Mouse (Mus musculus): ENCODE data around the gene Trak1. TPM values are rescaled to one million over a fixed set of nuclear protein-coding genes. Genes with fewer than 3 reads are reported as not detected.

Gene Trak1
- polyA plus RNA-seq, 1 experiment from 2014 or later = 26.4 TPM

GRCm38 (mm10) chr9:121383180-121383586 is 85.9 kb downstream of the Trak1 start:
- WGBS = 90% methylated on average over 9 of the region's 9 CpGs
- no peaks in the 10 kb centered on the region for H3K27me3 ChIP-seq (ENCODE audit: control insufficient read depth, insufficient read depth, low read length)
- ATAC-seq (ENCODE audit: insufficient read depth, low FRiP score, low TSS enrichment) = no peak
- no peaks in the 10 kb centered on the region; the same call in 1 of the 2 replicates for H3K4me1 ChIP-seq (ENCODE audit: control insufficient read depth, insufficient read depth, low read length)
- H3K27ac ChIP-seq (ENCODE audit: low read depth, low read length) = no peak overlapping the region
- H3K9ac ChIP-seq (ENCODE audit: low read length) = no peak overlapping the region
- H3K36me3 ChIP-seq (ENCODE audit: control insufficient read depth, insufficient read depth, low read length) = no peaks in the 10 kb centered on the region
- H3K4me2 ChIP-seq (ENCODE audit: low read depth) = no peak overlapping the region
- no peak for DNase-seq (ENCODE audit: low spot score)
- H3K4me3 ChIP-seq (ENCODE audit: low read depth, low read length) = no peak overlapping the region
- no peaks in the 10 kb centered on the region for H3K9me3 ChIP-seq (ENCODE audit: control insufficient read depth, low read length)

- H3K9me3 ChIP-seq (ENCODE audit: control insufficient read depth, low read length) = no peaks in the 10 kb centered on the region
- no peaks in the 10 kb centered on the region; the same call in 1 of the 2 replicates for H3K4me1 ChIP-seq (ENCODE audit: control insufficient read depth, insufficient read depth, low read length)
- 74% methylated on average over 7 of the region's 7 CpGs for WGBS
- no peak overlapping the region for H3K4me2 ChIP-seq (ENCODE audit: low read depth)
- no peaks in the 10 kb centered on the region for H3K36me3 ChIP-seq (ENCODE audit: control insufficient read depth, insufficient read depth, low read length)
- H3K9ac ChIP-seq (ENCODE audit: low read length) = no peak overlapping the region
- no peak overlapping the region for H3K4me3 ChIP-seq (ENCODE audit: low read depth, low read length)
- no peak overlapping the region for H3K27ac ChIP-seq (ENCODE audit: low read depth, low read length)
- no peak for DNase-seq (ENCODE audit: low spot score)
- no peaks in the 10 kb centered on the region for H3K27me3 ChIP-seq (ENCODE audit: control insufficient read depth, insufficient read depth, low read length)
- ATAC-seq (ENCODE audit: insufficient read depth, low FRiP score, low TSS enrichment) = no peak
Observed at GRCm38 (mm10) chr9:121384620-121385019, 87.3 kb downstream of the Trak1 start.

GRCm38 (mm10) chr9:121385091-121385748 is 87.9 kb downstream of the Trak1 start:
- H3K9me3 ChIP-seq (ENCODE audit: control insufficient read depth, low read length) = no peaks in the 10 kb centered on the region
- no peak for ATAC-seq (ENCODE audit: insufficient read depth, low FRiP score, low TSS enrichment)
- 39% methylated on average over 16 of the region's 16 CpGs for WGBS

GRCm38 (mm10) chr9:121385749-121386350 is 88.5 kb downstream of the Trak1 start:
- WGBS = 89% methylated on average over 12 of the region's 12 CpGs
- H3K27ac ChIP-seq (ENCODE audit: low read depth, low read length) = no peak overlapping the region
- H3K9me3 ChIP-seq (ENCODE audit: control insufficient read depth, low read length) = no peaks in the 10 kb centered on the region
- no peak for ATAC-seq (ENCODE audit: insufficient read depth, low FRiP score, low TSS enrichment)
- H3K36me3 ChIP-seq (ENCODE audit: control insufficient read depth, insufficient read depth, low read length) = no peaks in the 10 kb centered on the region
- DNase-seq (ENCODE audit: low spot score) = no peak
- H3K27me3 ChIP-seq (ENCODE audit: control insufficient read depth, insufficient read depth, low read length) = no peaks in the 10 kb centered on the region
- no peak overlapping the region for H3K9ac ChIP-seq (ENCODE audit: low read length)
- no peaks in the 10 kb centered on the region; the same call in 1 of the 2 replicates for H3K4me1 ChIP-seq (ENCODE audit: control insufficient read depth, insufficient read depth, low read length)
- no peak overlapping the region for H3K4me2 ChIP-seq (ENCODE audit: low read depth)
- no peak overlapping the region for H3K4me3 ChIP-seq (ENCODE audit: low read depth, low read length)

More at GRCm38 (mm10) chr9:121385091-121385748, 87.9 kb downstream of the Trak1 start:
- peak; percentile 80 for DNase-seq (ENCODE audit: low spot score)
- H3K4me2 ChIP-seq (ENCODE audit: low read depth) = no peak overlapping the region
- no peaks in the 10 kb centered on the region for H3K36me3 ChIP-seq (ENCODE audit: control insufficient read depth, insufficient read depth, low read length)
- H3K9ac ChIP-seq (ENCODE audit: low read length) = 0 out of 2 replicates have a peak overlapping the region, but pooled peaks have one; percentile 0
- H3K4me1 ChIP-seq (ENCODE audit: control insufficient read depth, insufficient read depth, low read length) = no peaks in the 10 kb centered on the region; the same call in 1 of the 2 replicates
- H3K27me3 ChIP-seq (ENCODE audit: control insufficient read depth, insufficient read depth, low read length) = no peaks in the 10 kb centered on the region
- no peak overlapping the region for H3K27ac ChIP-seq (ENCODE audit: low read depth, low read length)
- no peak overlapping the region for H3K4me3 ChIP-seq (ENCODE audit: low read depth, low read length)

GRCm38 (mm10) chr9:121387539-121388272 is 90.4 kb downstream of the Trak1 start:
- Histone ChIP-seq H3K9me3 (ENCODE audit: control insufficient read depth, low read length) (no peaks in the 10 kb centered on the region), H3K36me3 (ENCODE audit: control insufficient read depth, insufficient read depth, low read length) (no peaks in the 10 kb centered on the region), H3K4me2 (ENCODE audit: low read depth) (no peak overlapping the region), H3K4me3 (ENCODE audit: low read depth, low read length) (no peak overlapping the region), H3K27ac (ENCODE audit: low read depth, low read length) (no peak overlapping the region), H3K27me3 (ENCODE audit: control insufficient read depth, insufficient read depth, low read length) (no peaks in the 10 kb centered on the region), H3K9ac (ENCODE audit: low read length) (no peak overlapping the region), H3K4me1 (ENCODE audit: control insufficient read depth, insufficient read depth, low read length) (no peaks in the 10 kb centered on the region; the same call in 1 of the 2 replicates)
- WGBS = 85% methylated on average over 9 of the region's 9 CpGs
- ATAC-seq (ENCODE audit: insufficient read depth, low FRiP score, low TSS enrichment) (no peak), DNase-seq (ENCODE audit: low spot score) (no peak)

- 73% methylated on average over 13 of the region's 13 CpGs for WGBS
- Histone ChIP-seq H3K4me1 (ENCODE audit: control insufficient read depth, insufficient read depth, low read length) (no peaks in the 10 kb centered on the region; the same call in 1 of the 2 replicates), H3K27ac (ENCODE audit: low read depth, low read length) (no peak overlapping the region), H3K36me3 (ENCODE audit: control insufficient read depth, insufficient read depth, low read length) (no peaks in the 10 kb centered on the region), H3K9me3 (ENCODE audit: control insufficient read depth, low read length) (no peaks in the 10 kb centered on the region), H3K27me3 (ENCODE audit: control insufficient read depth, insufficient read depth, low read length) (no peaks in the 10 kb centered on the region), H3K9ac (ENCODE audit: low read length) (no peak overlapping the region), H3K4me2 (ENCODE audit: low read depth) (no peak overlapping the region), H3K4me3 (ENCODE audit: low read depth, low read length) (no peak overlapping the region)
- DNase-seq (ENCODE audit: low spot score) (no peak), ATAC-seq (ENCODE audit: insufficient read depth, low FRiP score, low TSS enrichment) (no peak)
Observed at GRCm38 (mm10) chr9:121388273-121388931, 91.1 kb downstream of the Trak1 start.

- Histone ChIP-seq H3K4me2 (ENCODE audit: low read depth) (no peak overlapping the region), H3K4me1 (ENCODE audit: control insufficient read depth, insufficient read depth, low read length) (no peaks in the 10 kb centered on the region; the same call in 1 of the 2 replicates), H3K9me3 (ENCODE audit: control insufficient read depth, low read length) (no peaks in the 10 kb centered on the region), H3K9ac (ENCODE audit: low read length) (no peak overlapping the region), H3K4me3 (ENCODE audit: low read depth, low read length) (no peak overlapping the region), H3K27me3 (ENCODE audit: control insufficient read depth, insufficient read depth, low read length) (no peaks in the 10 kb centered on the region), H3K27ac (ENCODE audit: low read depth, low read length) (no peak overlapping the region), H3K36me3 (ENCODE audit: control insufficient read depth, insufficient read depth, low read length) (no peaks in the 10 kb centered on the region)
- 87% methylated on average over 10 of the region's 10 CpGs for WGBS
- ATAC-seq (ENCODE audit: insufficient read depth, low FRiP score, low TSS enrichment) (no peak), DNase-seq (ENCODE audit: low spot score) (no peak)
Observed at GRCm38 (mm10) chr9:121389258-121389657, 92.0 kb downstream of the Trak1 start.

GRCm38 (mm10) chr9:121391898-121392297 is 94.6 kb downstream of the Trak1 start:
- Histone ChIP-seq H3K9me3 (ENCODE audit: control insufficient read depth, low read length) (no peaks in the 10 kb centered on the region), H3K9ac (ENCODE audit: low read length) (no peak overlapping the region), H3K4me3 (ENCODE audit: low read depth, low read length) (no peak overlapping the region), H3K4me1 (ENCODE audit: control insufficient read depth, insufficient read depth, low read length) (no peaks in the 10 kb centered on the region), H3K36me3 (ENCODE audit: control insufficient read depth, insufficient read depth, low read length) (no peaks in the 10 kb centered on the region), H3K27me3 (ENCODE audit: control insufficient read depth, insufficient read depth, low read length) (no peaks in the 10 kb centered on the region), H3K27ac (ENCODE audit: low read depth, low read length) (no peak overlapping the region), H3K4me2 (ENCODE audit: low read depth) (no peak overlapping the region)
- DNase-seq (ENCODE audit: low spot score) = no peak
- 94% methylated on average over 13 of the region's 13 CpGs for WGBS
- ATAC-seq (ENCODE audit: insufficient read depth, low FRiP score, low TSS enrichment) = no peak

Measured in neural tube, embryonic 11.5 days (tissue).